Mouse (Mus musculus) forelimb bud, embryonic 11.5 days (tissue): Measurements from ENCODE around the gene Obp1a.

Source experiments
- DNase-seq: peaks from one replicate; pipeline ENCODE4 v3.0.0-alpha.2; 2012; ENCODE audit warnings: low read depth, low spot score

Obp1a gene

DNA sequence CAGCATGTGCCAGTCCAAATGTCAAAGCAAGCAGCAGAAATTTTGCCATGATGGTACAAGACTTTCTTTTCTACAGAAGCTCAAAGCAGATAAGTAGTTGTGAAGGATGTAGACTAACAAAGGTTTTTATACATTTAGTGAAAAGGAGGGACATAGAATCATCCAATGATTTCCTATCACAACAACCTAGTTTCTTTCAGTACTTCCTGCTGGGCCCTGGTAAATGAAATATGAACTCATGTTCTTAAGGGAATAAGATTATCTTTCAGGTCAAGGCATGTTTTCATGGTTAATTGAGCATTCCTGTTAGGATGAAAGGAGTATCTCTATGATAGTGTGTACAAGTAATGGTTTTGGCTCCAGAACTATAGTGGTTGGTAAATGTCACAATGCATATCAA, at the start of gene Obp1a:
Obp1a (minus strand) TSS at position 101 of the 400 bp plus-strand sequence.
- no peak for DNase-seq

DNA sequence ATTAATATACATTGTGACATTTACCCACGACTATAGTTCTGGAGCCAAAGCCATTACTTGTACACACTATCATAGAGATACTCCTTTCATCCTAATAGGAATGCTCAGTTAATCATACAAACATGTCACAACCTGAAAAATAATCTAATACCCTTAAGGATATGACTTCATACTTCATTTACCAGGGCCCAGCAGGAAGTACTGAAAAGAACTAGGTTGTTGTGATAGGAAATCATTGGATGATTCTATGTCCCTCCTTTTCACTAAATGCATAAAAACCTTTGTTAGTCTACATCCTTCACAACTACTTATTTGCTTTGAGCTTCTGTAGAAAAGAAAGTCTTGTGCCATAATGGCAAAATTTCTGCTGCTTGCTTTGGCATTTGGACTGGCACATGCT, 34.0 kb upstream of the Obp1a start, which contains the start of gene Gm5938:
Gm5938 (plus strand) TSS at position 301 of the 400 bp plus-strand sequence.
- DNase-seq: no peak
